Mouse (Mus musculus) neural tube, embryonic 14.5 days (tissue): Measurements from ENCODE around the gene Mecom. TPM values are rescaled to one million over a fixed set of nuclear protein-coding genes. Genes with fewer than 3 reads are reported as not detected.
"Not testable (repeated sequence)": the region's sequence is repeated elsewhere in the genome, so short reads cannot be mapped to it uniquely, and the experiment has no call there.

Source experiments
- ATAC-seq: fragments of 200-750 bp; cut with Nextera tagmentation; 2 replicates; pipeline ENCODE4 v1.8.0; 2017; ENCODE audit warnings: low read depth, mild to moderate bottlenecking, moderate TSS enrichment, moderate library complexity
- H3K27ac ChIP-seq: fragments of 300-500 bp; sonication (generic); 2 replicates; pipeline ENCODE4 v1.5.1; 2014; ENCODE audit warnings: low read depth, mild to moderate bottlenecking, control low read depth, low read length, moderate library complexity, mixed read lengths
- H3K27me3 ChIP-seq: fragments of 300-500 bp; sonication (generic); 2 replicates; pipeline ENCODE4 v1.6.1; 2014; ENCODE audit warnings: low read length; ENCODE audit not compliant: control insufficient read depth, insufficient read depth
- H3K36me3 ChIP-seq: fragments of 300-500 bp; sonication (generic); 2 replicates; pipeline ENCODE4 v1.6.1; 2014; ENCODE audit warnings: low read length, mixed read lengths; ENCODE audit not compliant: control insufficient read depth, insufficient read depth
- H3K4me1 ChIP-seq: fragments of 300-500 bp; sonication (generic); 2 replicates; pipeline ENCODE4 v1.6.1; 2014; ENCODE audit warnings: low read length; ENCODE audit not compliant: control insufficient read depth, insufficient read depth
- H3K4me2 ChIP-seq: fragments of 300-500 bp; sonication (generic); 2 replicates; pipeline ENCODE4 v1.6.1; 2014; ENCODE audit warnings: mild to moderate bottlenecking, low read depth, low read length, control low read depth
- H3K4me3 ChIP-seq: fragments of 300-500 bp; sonication (generic); 2 replicates; pipeline ENCODE4 v1.5.1; 2014; ENCODE audit warnings: low read depth, low read length, control low read depth, mixed read lengths
- H3K9ac ChIP-seq: fragments of 300-500 bp; sonication (generic); replicated peaks from 2 replicates; pipeline ENCODE4 v1.6.1; 2014; ENCODE audit warnings: low read depth, mild to moderate bottlenecking, control low read depth, low read length, mixed read lengths
- H3K9me3 ChIP-seq: fragments of 300-500 bp; sonication (generic); 2 replicates; pipeline ENCODE4 v1.6.1; 2016; ENCODE audit warnings: low read length; ENCODE audit not compliant: control insufficient read depth
- WGBS: fragments of 180-500 bp; shearing (Covaris S2); extraction: QIAGEN DNeasy Blood & Tissue Kit; methylation state at CpG from one replicate; pipeline ENCODE4 v1.1.7; 2014; 5-methylcytosine and 5-hydroxymethylcytosine counted together
- polyA plus RNA-seq: library from polyadenylated mRNA; unstranded; fragments of >200 nt; fragmentation: Nextera tagmentation; extraction: Ambion mirVana; gene quantifications from 2 replicates; pipeline ENCODE4 v1.2.1, GENCODE M21; 2014

Gene Mecom
- polyA plus RNA-seq, 1 experiment from 2014 or later: 6.4 TPM

DNA sequence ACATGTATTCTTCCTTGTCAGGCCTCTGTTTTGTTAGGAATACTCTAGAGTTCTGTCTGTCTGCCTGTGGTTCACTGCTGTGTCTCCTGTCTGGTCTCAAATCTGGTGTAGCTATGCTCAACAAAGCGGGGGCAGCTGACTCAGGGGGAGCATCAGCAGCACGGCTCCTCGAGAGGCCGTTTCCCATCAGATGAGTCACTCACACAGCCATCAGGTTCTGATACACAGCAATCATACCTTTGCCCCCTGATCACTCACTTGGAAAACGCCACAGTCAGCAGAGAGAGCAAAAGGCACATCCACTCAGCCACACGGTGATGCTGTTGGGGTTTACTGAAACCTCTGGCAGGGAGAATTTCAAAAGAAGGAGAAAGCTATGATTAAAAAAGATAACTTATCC, 5.9 kb upstream of the Mecom start:
- Histone ChIP-seq H3K4me3 (no peak overlapping the region), H3K27me3 (no peaks in the 10 kb centered on the region), H3K27ac (no peak overlapping the region), H3K4me2 (no peak overlapping the region), H3K9me3 (no peaks in the 10 kb centered on the region), H3K4me1 (no peaks in the 10 kb centered on the region), H3K36me3 (no peaks in the 10 kb centered on the region), H3K9ac (no peak overlapping the region)
- no peak for ATAC-seq
- 82% methylated on average over 6 of the region's 6 CpGs for WGBS

DNA sequence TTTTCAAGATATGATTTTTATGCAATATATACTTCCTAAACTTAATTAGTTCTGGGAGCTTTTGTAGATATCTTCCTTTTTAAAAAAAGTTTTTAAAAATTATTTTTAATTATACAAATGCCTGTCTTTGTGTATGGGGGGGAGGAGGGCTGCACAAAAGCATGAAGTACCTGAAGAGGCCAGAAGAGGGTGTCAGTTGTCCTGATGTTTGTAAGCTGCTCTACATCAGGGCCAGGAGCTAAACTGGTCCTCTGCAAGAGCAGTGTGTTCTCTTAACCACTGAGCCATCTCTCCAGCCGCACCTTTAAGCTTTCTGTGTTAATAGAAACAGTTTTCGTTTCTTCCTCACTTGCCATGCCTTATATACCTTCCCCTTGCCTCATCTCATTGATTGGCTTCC, 2.4 kb upstream of the Mecom start:
- Histone ChIP-seq H3K27me3 (no peaks in the 10 kb centered on the region), H3K9ac (no peak overlapping the region), H3K27ac (no peak overlapping the region), H3K4me2 (no peak overlapping the region), H3K4me3 (no peak overlapping the region), H3K9me3 (no peaks in the 10 kb centered on the region), H3K36me3 (no peaks in the 10 kb centered on the region), H3K4me1 (no peaks in the 10 kb centered on the region)
- no peak for ATAC-seq
- 71% methylated on average over 2 of the region's 2 CpGs for WGBS

DNA sequence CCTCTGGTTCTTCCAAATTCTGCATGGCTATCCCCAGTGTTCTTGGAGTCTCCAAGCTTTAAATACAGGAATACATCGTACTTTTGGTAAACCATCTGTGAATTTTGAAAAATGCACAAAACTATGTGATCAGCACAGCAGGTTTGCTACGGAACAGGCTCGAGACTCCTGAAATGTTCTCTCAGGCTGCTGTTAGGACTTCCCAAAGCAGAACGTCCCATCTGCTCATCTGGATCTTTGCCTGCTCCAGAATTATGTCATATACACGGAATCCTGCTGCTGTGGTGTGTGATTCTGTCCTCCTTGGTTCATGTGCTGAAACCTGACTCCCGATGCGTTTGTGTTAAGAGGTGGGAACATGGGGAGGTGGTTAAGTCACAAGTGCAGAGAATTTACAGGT, 1.1 kb upstream of the Mecom start:
- ATAC-seq: no peak
- no peak overlapping the region for H3K9ac ChIP-seq
- no peak overlapping the region for H3K4me2 ChIP-seq
- no peak overlapping the region for H3K4me3 ChIP-seq
- no peaks in the 10 kb centered on the region for H3K9me3 ChIP-seq
- WGBS: 77% methylated on average over 7 of the region's 7 CpGs
- H3K27me3 ChIP-seq: no peaks in the 10 kb centered on the region
- H3K4me1 ChIP-seq: no peaks in the 10 kb centered on the region
- no peak overlapping the region for H3K27ac ChIP-seq
- no peaks in the 10 kb centered on the region for H3K36me3 ChIP-seq

DNA sequence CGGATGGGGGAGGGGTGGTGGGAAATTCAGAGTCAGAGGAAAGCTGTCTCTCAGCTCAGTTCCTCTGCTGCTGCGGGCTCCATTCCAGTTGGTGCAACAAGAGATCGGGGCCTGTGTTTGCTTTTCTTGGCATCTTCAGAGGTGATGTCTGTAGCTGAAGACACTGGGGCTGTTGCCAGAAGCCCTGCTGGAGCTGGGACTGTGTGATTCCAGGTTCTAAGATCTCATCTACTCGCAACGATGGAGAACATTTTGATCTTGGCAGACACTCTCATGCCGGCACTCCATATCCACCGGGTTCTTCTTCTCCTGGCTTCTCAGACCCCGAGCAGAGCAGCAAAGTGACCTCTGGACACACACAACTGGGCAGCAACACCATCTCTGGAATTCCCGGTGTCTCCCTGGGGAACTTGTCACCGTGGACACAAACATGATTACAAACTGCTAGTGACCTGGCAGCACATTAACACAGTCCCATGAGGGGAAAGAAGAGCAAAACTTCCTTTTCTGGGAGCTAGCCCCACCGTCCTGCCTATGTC, 908 bp downstream of the Mecom start:
- no peak overlapping the region for H3K4me2 ChIP-seq
- no peak for ATAC-seq

DNA sequence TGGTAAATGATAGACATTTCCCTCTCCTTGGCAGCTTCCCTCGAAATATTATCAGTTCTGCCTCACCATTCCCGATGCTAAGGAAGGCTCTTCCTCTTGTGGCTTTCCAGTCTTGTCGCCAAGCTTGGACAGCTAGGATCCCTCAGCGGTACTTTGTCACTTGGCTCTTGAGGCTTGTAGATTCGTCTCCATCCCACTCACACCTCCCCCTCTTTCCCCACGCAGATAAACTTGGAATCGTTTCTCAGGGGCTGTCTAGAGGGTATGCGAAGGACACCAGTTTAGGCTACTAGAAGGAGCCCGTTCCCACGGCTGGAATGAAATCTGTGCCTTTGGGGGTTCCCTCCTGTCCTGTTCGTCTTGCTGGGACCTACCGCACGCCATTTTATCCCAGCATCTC, 1.4 kb downstream of the Mecom start:
- Histone ChIP-seq H3K9me3 (no peaks in the 10 kb centered on the region), H3K4me2 (no peak overlapping the region), H3K9ac (no peak overlapping the region), H3K4me3 (no peak overlapping the region), H3K27me3 (no peaks in the 10 kb centered on the region), H3K4me1 (no peaks in the 10 kb centered on the region), H3K36me3 (no peaks in the 10 kb centered on the region), H3K27ac (no peak overlapping the region)
- no peak for ATAC-seq
- 73% methylated on average over 13 of the region's 13 CpGs for WGBS

More for the DNA sequence above, 908 bp downstream of the Mecom start:
- Histone ChIP-seq H3K9ac (no peak overlapping the region), H3K9me3 (no peaks in the 10 kb centered on the region), H3K36me3 (no peaks in the 10 kb centered on the region), H3K27ac (no peak overlapping the region), H3K4me3 (no peak overlapping the region), H3K4me1 (no peaks in the 10 kb centered on the region), H3K27me3 (no peaks in the 10 kb centered on the region)
- 68% methylated on average over 11 of the region's 11 CpGs for WGBS

DNA sequence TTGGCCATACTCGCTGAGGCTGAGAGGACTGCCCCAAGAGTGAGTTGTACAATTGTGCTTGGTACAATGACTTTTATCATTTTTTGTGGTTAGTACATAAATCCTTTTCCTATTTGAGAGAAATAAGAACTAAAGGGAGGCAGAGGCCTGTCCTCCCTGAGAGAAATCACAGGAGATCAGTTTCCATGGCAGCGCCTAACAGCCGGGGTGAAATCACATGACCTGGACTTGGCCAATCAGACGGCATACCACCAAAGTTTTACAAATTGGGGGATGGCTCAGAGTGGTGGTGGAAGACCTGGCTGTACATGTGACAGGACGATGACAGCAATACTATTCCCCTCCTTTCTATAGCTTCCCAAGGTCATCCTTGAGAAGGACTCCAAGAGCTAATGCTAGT, 2.6 kb downstream of the Mecom start:
- no peak overlapping the region for H3K27ac ChIP-seq
- ATAC-seq: no peak
- no peaks in the 10 kb centered on the region for H3K36me3 ChIP-seq
- no peaks in the 10 kb centered on the region for H3K27me3 ChIP-seq
- H3K9ac ChIP-seq: no peak overlapping the region
- H3K4me1 ChIP-seq: no peaks in the 10 kb centered on the region
- no peak overlapping the region for H3K4me2 ChIP-seq
- WGBS: 76% methylated on average over 5 of the region's 5 CpGs
- H3K9me3 ChIP-seq: no peaks in the 10 kb centered on the region
- H3K4me3 ChIP-seq: no peak overlapping the region

DNA sequence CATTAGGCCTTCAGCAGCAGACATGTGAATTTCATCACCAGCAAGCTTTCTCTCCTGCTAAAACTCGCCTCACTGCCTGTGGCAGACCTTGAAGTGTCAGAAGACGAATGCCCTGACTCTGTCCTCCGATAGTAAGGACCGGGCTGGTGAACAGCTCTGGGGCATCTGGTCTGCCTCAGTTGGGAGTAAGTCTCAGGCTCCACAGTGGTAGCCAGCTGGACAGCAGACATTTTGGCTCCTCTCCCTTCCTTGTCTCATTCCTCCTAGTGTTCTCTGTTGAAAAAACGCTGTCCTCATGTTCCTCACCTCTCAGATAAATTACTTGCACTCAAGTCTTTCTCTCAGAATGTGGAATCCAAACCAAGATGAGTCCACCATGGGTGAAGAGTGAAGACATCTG, 3.5 kb downstream of the Mecom start:
- H3K9me3 ChIP-seq: no peaks in the 10 kb centered on the region
- no peak overlapping the region for H3K4me2 ChIP-seq
- H3K27me3 ChIP-seq: no peaks in the 10 kb centered on the region
- 77% methylated on average over 5 of the region's 5 CpGs for WGBS
- H3K36me3 ChIP-seq: no peaks in the 10 kb centered on the region
- H3K27ac ChIP-seq: no peak overlapping the region
- ATAC-seq: no peak
- no peak overlapping the region for H3K4me3 ChIP-seq
- H3K4me1 ChIP-seq: no peaks in the 10 kb centered on the region
- no peak overlapping the region for H3K9ac ChIP-seq

DNA sequence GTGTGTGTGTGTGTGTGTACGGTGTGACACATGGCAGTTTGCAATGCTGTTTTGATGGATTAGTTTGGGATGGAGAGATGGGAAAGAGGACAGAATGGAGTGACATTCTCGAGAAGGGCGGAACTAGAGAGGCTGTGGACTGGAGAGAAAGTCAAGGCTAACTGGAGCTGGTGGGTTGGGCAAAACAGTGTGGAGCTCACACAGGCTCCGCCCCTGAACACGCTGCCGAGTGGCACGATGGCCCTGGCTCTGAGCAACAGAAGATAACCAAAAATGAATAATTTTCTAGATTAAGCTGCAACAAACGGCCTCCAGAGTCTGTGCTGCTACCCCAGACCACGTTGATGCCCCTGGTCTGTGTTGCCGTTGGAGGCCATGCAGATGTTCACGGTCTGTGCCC, 12.0 kb downstream of the Mecom start:
- ATAC-seq: no peak
- no peak overlapping the region for H3K27ac ChIP-seq
- no peaks in the 10 kb centered on the region for H3K9me3 ChIP-seq
- no peak overlapping the region for H3K9ac ChIP-seq
- no peaks in the 10 kb centered on the region for H3K4me1 ChIP-seq
- H3K4me2 ChIP-seq: no peak overlapping the region
- no peak overlapping the region for H3K4me3 ChIP-seq
- WGBS: 86% methylated on average over 11 of the region's 11 CpGs
- no peaks in the 10 kb centered on the region for H3K27me3 ChIP-seq
- H3K36me3 ChIP-seq: no peaks in the 10 kb centered on the region

DNA sequence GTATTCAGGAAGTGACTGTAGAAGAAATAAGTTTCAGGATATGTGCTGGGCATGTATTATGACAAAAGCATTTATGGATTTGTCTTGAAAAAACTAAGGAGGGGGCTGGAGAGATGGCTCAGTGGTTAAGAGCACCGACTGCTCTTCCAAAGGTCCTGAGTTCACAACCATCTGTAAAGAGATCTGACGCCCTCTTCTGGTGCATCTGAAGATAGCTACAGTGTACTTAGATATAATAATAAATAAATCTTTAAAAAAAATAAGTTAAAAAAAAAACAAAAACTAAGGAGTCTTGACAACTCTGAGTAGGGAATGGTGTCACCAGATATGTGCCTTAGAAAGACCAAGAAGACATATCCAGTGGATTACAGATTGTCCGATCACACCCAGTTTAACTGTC, 27.1 kb downstream of the Mecom start:
- H3K9me3 ChIP-seq, H3K4me3 ChIP-seq, H3K9ac ChIP-seq, ATAC-seq, H3K27ac ChIP-seq, H3K36me3 ChIP-seq, H3K4me2 ChIP-seq, H3K27me3 ChIP-seq, H3K4me1 ChIP-seq: not testable (repeated sequence)
- 58% methylated on average over 3 of the region's 3 CpGs for WGBS

DNA sequence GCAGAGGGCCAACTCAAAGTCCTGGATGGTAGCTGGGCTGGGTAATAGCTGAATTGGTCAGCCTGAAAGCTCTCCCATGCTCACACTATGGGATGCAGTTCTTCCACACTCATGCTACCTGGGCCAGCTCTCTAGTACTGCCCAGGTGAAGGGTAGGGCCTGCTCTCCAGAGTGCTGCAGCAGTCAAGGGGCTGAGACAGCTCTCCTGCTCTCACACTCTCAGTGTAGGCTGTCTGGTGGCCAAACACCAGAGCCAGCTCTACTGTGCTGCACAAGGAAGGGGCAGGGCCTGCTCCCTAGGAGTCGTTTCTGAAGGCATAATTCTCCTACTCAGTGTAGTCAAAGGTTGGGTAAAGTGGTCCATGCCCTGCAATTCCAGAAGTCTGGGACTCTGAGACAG, 28.4 kb downstream of the Mecom start:
- 53% methylated on average over 1 of the region's 1 CpGs for WGBS
- H3K4me3 ChIP-seq: no peak overlapping the region
- no peak overlapping the region for H3K27ac ChIP-seq
- peaks cover 17% of the 10 kb centered on the region for H3K27me3 ChIP-seq
- no peaks in the 10 kb centered on the region for H3K36me3 ChIP-seq
- H3K4me2 ChIP-seq: no peak overlapping the region
- no peak for ATAC-seq
- H3K4me1 ChIP-seq: peaks cover 8% of the 10 kb centered on the region; the same call in 1 of the 2 replicates
- H3K9me3 ChIP-seq: no peaks in the 10 kb centered on the region
- H3K9ac ChIP-seq: no peak overlapping the region
